Mouse (Mus musculus) bone marrow macrophage, adult 2 months (primary cell): ENCODE measurements at regions not wholly inside any gene's neighbourhood (a gene's known extent, or its start where the extent isn't known, plus 50 kb on each side); places are given as distances from the start of the nearest gene placed in this dataset.

Experiments used
- CTCF ChIP-seq: IDR thresholded peaks from 2 replicates; pipeline ENCODE4 v1.5.1; 2012; ENCODE audit warnings: low read depth, mild to moderate bottlenecking, low read length, moderate library complexity
- POLR2A ChIP-seq: IDR thresholded peaks from 2 replicates; pipeline ENCODE4 v1.6.1; 2012; ENCODE audit warnings: mild to moderate bottlenecking, low read depth, low read length, borderline replicate concordance

DNA sequence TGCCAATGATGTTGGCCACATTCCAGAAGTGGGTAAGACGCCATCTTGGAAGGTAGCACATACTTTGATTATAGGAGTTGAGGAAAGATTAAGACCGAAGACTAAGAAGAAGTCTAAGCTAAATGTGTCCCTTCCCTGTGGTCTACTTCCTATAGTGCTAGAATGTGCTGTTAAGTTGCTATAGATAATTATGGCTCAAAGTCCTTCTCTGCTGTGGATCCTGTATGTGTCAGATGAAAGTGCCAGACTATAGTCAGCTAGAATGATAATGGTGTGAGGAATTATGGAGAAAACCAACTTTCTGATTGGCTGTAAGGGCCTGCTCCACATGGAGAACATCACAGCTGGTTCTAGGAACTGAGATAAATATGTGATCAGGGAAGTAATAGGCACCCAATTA lies 86.3 kb upstream of the Magi1 start:
- TF ChIP-seq CTCF (no peak), POLR2A (no peak)
